Mouse (Mus musculus) liver, embryonic 14.5 days (tissue): ENCODE data around the gene Cpsf4. TPM values are rescaled to one million over a fixed set of nuclear protein-coding genes. Genes with fewer than 3 reads are reported as not detected.
A peak's percentile ranks its signal among the peaks of the same experiment; 100 is the strongest.
"Not testable (repeated sequence)": the region's sequence is repeated elsewhere in the genome, so short reads cannot be mapped to it uniquely, and the experiment has no call there.

Source experiments
- ATAC-seq: fragments of 200-750 bp; cut with Nextera tagmentation; 2 replicates; pipeline ENCODE4 v1.8.0; 2017; ENCODE audit warnings: moderate number of reproducible peaks, mild to moderate bottlenecking, moderate library complexity; ENCODE audit not compliant: insufficient read depth
- DNase-seq, 3 experiments: peaks; one replicate each; pipeline ENCODE4 v3.0.0-alpha.2; 2012 to 2013; ENCODE audit warnings: low read depth in 3 of 3, low spot score in 3 of 3
- H3K27ac ChIP-seq: fragments of 300-500 bp; sonication (generic); 2 replicates; pipeline ENCODE4 v1.5.1; 2014; ENCODE audit warnings: moderate library complexity, mild to moderate bottlenecking, control low read depth, inconsistent platforms
- H3K27me3 ChIP-seq: fragments of 300-500 bp; sonication (generic); 2 replicates; pipeline ENCODE4 v1.6.1; 2014; ENCODE audit warnings: mild to moderate bottlenecking, low read length, moderate library complexity; ENCODE audit not compliant: control insufficient read depth, insufficient read depth
- H3K36me3 ChIP-seq: fragments of 300-500 bp; sonication (generic); replicated peaks from 2 replicates; pipeline ENCODE4 v1.6.1; 2014; ENCODE audit warnings: low read depth; ENCODE audit not compliant: control insufficient read depth, insufficient read depth
- H3K4me1 ChIP-seq, 2 experiments: fragments of 200-500 bp in 1 of 2; fragments of 300-500 bp in 1 of 2; sonication (generic) in 1 of 2; replicated peaks; 2 replicates each; pipeline ENCODE4 v1.6.1; 2012 to 2014; ENCODE audit warnings: antibody characterized with exemption in 1 of 2, inconsistent platforms in 1 of 2, low read length in 1 of 2; ENCODE audit not compliant: control insufficient read depth in 2 of 2, insufficient read depth in 2 of 2
- H3K4me2 ChIP-seq: fragments of 300-500 bp; sonication (generic); 2 replicates; pipeline ENCODE4 v1.6.1; 2014; ENCODE audit warnings: low read depth, mild to moderate bottlenecking, control low read depth, moderate library complexity
- H3K4me3 ChIP-seq, 2 experiments: fragments of 200-500 bp in 1 of 2; fragments of 300-500 bp in 1 of 2; sonication (generic) in 1 of 2; 2 replicates each; pipeline ENCODE4 v1.5.1; 2012 to 2014; ENCODE audit warnings: low read depth in 2 of 2, low read length in 2 of 2, mild to moderate bottlenecking in 2 of 2, control low read depth in 1 of 2, inconsistent platforms in 1 of 2, moderate library complexity in 1 of 2; ENCODE audit not compliant: insufficient read depth in 1 of 2
- H3K9ac ChIP-seq: fragments of 300-500 bp; sonication (generic); replicated peaks from 2 replicates; pipeline ENCODE4 v1.6.1; 2014; ENCODE audit warnings: mild to moderate bottlenecking, control low read depth, moderate library complexity
- H3K9me3 ChIP-seq: fragments of 300-500 bp; sonication (generic); 2 replicates; pipeline ENCODE4 v1.6.1; 2016; ENCODE audit warnings: low read length, mixed read lengths; ENCODE audit not compliant: control insufficient read depth
- CTCF ChIP-seq: IDR thresholded peaks from 2 replicates; pipeline ENCODE4 v1.5.1; 2016; ENCODE audit warnings: antibody characterized with exemption, low read depth, control low read depth
- EP300 ChIP-seq: IDR thresholded peaks from 2 replicates; pipeline ENCODE4 v1.6.1; 2016; ENCODE audit warnings: antibody characterized with exemption, low read depth
- WGBS: fragments of 180-500 bp; shearing (Covaris S2); extraction: QIAGEN DNeasy Blood & Tissue Kit; methylation state at CpG from one replicate; pipeline ENCODE4 v1.1.7; 2014; ENCODE audit not compliant: insufficient replicate concordance; 5-methylcytosine and 5-hydroxymethylcytosine counted together
- polyA plus RNA-seq, 2 experiments: library from polyadenylated mRNA; depleted of rRNA in 1 of 2; stranded (reverse) in 1 of 2; unstranded in 1 of 2; fragments of >200 nt; fragmentation: Nextera tagmentation in 1 of 2; extraction: Ambion mirVana in 1 of 2; gene quantifications; 2 replicates each; pipeline versions ENCODE4 v1.2.1 to v1.2.3; 2012 to 2014

Gene Cpsf4
- polyA plus RNA-seq, 2 experiments, result 14.2 to 29.8 TPM

GRCm38 (mm10) chr5:145133275-145133674 lies 33.7 kb upstream of the Cpsf4 start:
- peaks cover 61% of the 10 kb centered on the region for H3K36me3 ChIP-seq
- peak; percentile 56 for TF ChIP-seq CTCF
- H3K9me3 ChIP-seq, H3K27me3 ChIP-seq, H3K4me1 ChIP-seq, ATAC-seq, H3K4me2 ChIP-seq, H3K4me3 ChIP-seq, DNase-seq, H3K27ac ChIP-seq, H3K9ac ChIP-seq: not testable (repeated sequence)
- 74% methylated on average over 6 of the region's 6 CpGs for WGBS

GRCm38 (mm10) chr5:145138836-145139235 lies 28.2 kb upstream of the Cpsf4 start:
- TF ChIP-seq EP300, result no peak
- TF ChIP-seq CTCF, result no peak
- peak overlapping the region; percentile 98 for H3K9ac ChIP-seq
- no peak for DNase-seq
- peak overlapping the region; percentile 97 to 98 for H3K4me3 ChIP-seq
- no peaks in the 10 kb centered on the region for H3K9me3 ChIP-seq
- WGBS, result 17% methylated on average over 6 of the region's 6 CpGs
- peaks cover 14 to 16% of the 10 kb centered on the region in 2 experiments for H3K4me1 ChIP-seq
- no peak overlapping the region for H3K27ac ChIP-seq
- H3K27me3 ChIP-seq, result no peaks in the 10 kb centered on the region
- H3K36me3 ChIP-seq, result peaks cover 48% of the 10 kb centered on the region
- ATAC-seq, result no peak
- peak overlapping the region; percentile 98 for H3K4me2 ChIP-seq

- ATAC-seq, result peak; percentile 93
- DNase-seq, result peak; percentile 81 to 86 (median 82)
- no peaks in the 10 kb centered on the region for H3K9me3 ChIP-seq
- peaks cover 48% of the 10 kb centered on the region for H3K36me3 ChIP-seq
- H3K27me3 ChIP-seq, result no peaks in the 10 kb centered on the region
- peak within 1 kb of the TSS; percentile 98 for H3K4me3 ChIP-seq
- H3K4me1 ChIP-seq, result peaks cover 14 to 16% of the 10 kb centered on the region in 2 experiments
- H3K27ac ChIP-seq, result peak within 1 kb of the TSS; percentile 94
- H3K4me2 ChIP-seq, result peak within 1 kb of the TSS; percentile 98
- WGBS, result under 1% methylated on average over 84 of the region's 84 CpGs
- peak; percentile 85 for TF ChIP-seq EP300
- peak; percentile 18; the same call in 1 of the 2 replicates for TF ChIP-seq CTCF
- peak within 1 kb of the TSS; percentile 98 for H3K9ac ChIP-seq
Observed at GRCm38 (mm10) chr5:145139571-145140519, 27.2 kb upstream of the Cpsf4 start, which contains the start of the genes Pdap1 and Bud31. Pdap1 (minus strand) TSS chr5:145140238. Bud31 (plus strand) TSS chr5:145140362.

- no peaks in the 10 kb centered on the region for H3K9me3 ChIP-seq
- H3K9ac ChIP-seq, result peak overlapping the region; percentile 98
- peaks cover 14 to 16% of the 10 kb centered on the region in 2 experiments for H3K4me1 ChIP-seq
- peak overlapping the region; percentile 98 for H3K4me3 ChIP-seq
- H3K27ac ChIP-seq, result peak overlapping the region; percentile 94
- TF ChIP-seq CTCF, result no peak
- TF ChIP-seq EP300, result no peak
- WGBS, result under 1% methylated on average over 18 of the region's 18 CpGs
- H3K27me3 ChIP-seq, result no peaks in the 10 kb centered on the region
- H3K36me3 ChIP-seq, result peaks cover 49% of the 10 kb centered on the region
- peak overlapping the region; percentile 98 for H3K4me2 ChIP-seq
- ATAC-seq (peak; percentile 31; the same call in 1 of the 2 replicates), DNase-seq (no peak)
Observed at GRCm38 (mm10) chr5:145140611-145141010, 26.4 kb upstream of the Cpsf4 start.

- no peak for TF ChIP-seq CTCF
- TF ChIP-seq EP300, result no peak
- H3K27me3 ChIP-seq, result no peaks in the 10 kb centered on the region
- no peak for DNase-seq
- H3K9me3 ChIP-seq, result no peaks in the 10 kb centered on the region
- H3K4me2 ChIP-seq, result no peak overlapping the region
- peaks cover 3 to 18% of the 10 kb centered on the region in 2 experiments; a peak in 3 of 4 replicates for H3K4me1 ChIP-seq
- peaks cover 87% of the 10 kb centered on the region for H3K36me3 ChIP-seq
- WGBS, result 88% methylated on average over 5 of the region's 5 CpGs
- no peak overlapping the region for H3K9ac ChIP-seq
- H3K27ac ChIP-seq, result no peak overlapping the region
- no peak for ATAC-seq
- H3K4me3 ChIP-seq, result no peak overlapping the region
Observed at GRCm38 (mm10) chr5:145147748-145148147, 19.3 kb upstream of the Cpsf4 start.
